Mouse (Mus musculus) thymus, adult 2 months (tissue): ENCODE data around the gene Gm13088.
"Not testable (repeated sequence)": the region's sequence is repeated elsewhere in the genome, so short reads cannot be mapped to it uniquely, and the experiment has no call there.

Experiments used
- CTCF ChIP-seq: fragments of 200-500 bp; IDR thresholded peaks from 2 replicates; pipeline ENCODE4 v1.5.1; 2012; ENCODE audit warnings: mild to moderate bottlenecking, control low read depth, low read length, moderate library complexity, borderline replicate concordance; ENCODE audit not compliant: control insufficient read depth, poor library complexity, insufficient read depth; ENCODE audit errors: extremely low read depth
- POLR2A ChIP-seq: fragments of 200-500 bp; IDR thresholded peaks from 2 replicates; pipeline ENCODE4 v1.6.1; 2012; ENCODE audit warnings: mild to moderate bottlenecking, low read length, control low read depth, moderate library complexity; ENCODE audit not compliant: control insufficient read depth, poor library complexity, insufficient read depth; ENCODE audit errors: extremely low read depth

GRCm38 (mm10) chr4:143611927-143612326 lies 45.1 kb downstream of the Gm13088 start:
- not testable (repeated sequence) for TF ChIP-seq CTCF, POLR2A
